Mouse (Mus musculus) heart, adult 2 months (tissue): ENCODE results near the gene Arid4b. TPM values are rescaled to one million over a fixed set of nuclear protein-coding genes. Genes with fewer than 3 reads are reported as not detected.

Experiments
- DNase-seq, 2 experiments: peaks; one replicate each; pipeline ENCODE4 v3.0.0; 2021
- H3K27ac ChIP-seq: fragments of 200-600 bp; 2 replicates; pipeline ENCODE4 v1.8.1; 2022
- H3K27me3 ChIP-seq: fragments of 200-500 bp; 2 replicates; pipeline ENCODE4 v1.6.1; 2012; ENCODE audit warnings: mild to moderate bottlenecking, low read length, inconsistent platforms, mixed read lengths; ENCODE audit not compliant: control insufficient read depth, insufficient read depth
- H3K36me3 ChIP-seq: fragments of 200-500 bp; 2 replicates; pipeline ENCODE4 v1.6.1; 2012; ENCODE audit warnings: low read length, inconsistent platforms; ENCODE audit not compliant: control insufficient read depth, insufficient read depth
- H3K4me1 ChIP-seq: fragments of 200-500 bp; 2 replicates; pipeline ENCODE4 v1.6.1; 2011; ENCODE audit warnings: low read length; ENCODE audit not compliant: control insufficient read depth, insufficient read depth
- H3K4me3 ChIP-seq: fragments of 200-600 bp; 2 replicates; pipeline ENCODE4 v1.8.1; 2022
- H3K79me2 ChIP-seq: fragments of 200-500 bp; replicated peaks from 2 replicates; pipeline ENCODE4 v1.6.1; 2012; ENCODE audit warnings: mild to moderate bottlenecking, inconsistent platforms, low read length, moderate library complexity, mixed read lengths; ENCODE audit not compliant: control insufficient read depth, insufficient read depth
- H3K9ac ChIP-seq: fragments of 200-500 bp; 2 replicates; pipeline ENCODE4 v1.6.1; 2012; ENCODE audit warnings: low read depth, mild to moderate bottlenecking, control low read depth, inconsistent platforms, low read length, mixed read lengths
- CTCF ChIP-seq: fragments of 200-600 bp; IDR thresholded peaks from 2 replicates; pipeline ENCODE4 v1.8.1; 2022; ENCODE audit warnings: antibody characterized with exemption, mild to moderate bottlenecking, moderate library complexity
- EP300 ChIP-seq: fragments of 200-500 bp; IDR thresholded peaks from 2 replicates; pipeline ENCODE4 v1.6.1; 2011; ENCODE audit warnings: low read depth, low read length, control low read depth; ENCODE audit not compliant: insufficient read depth
- POLR2A ChIP-seq: fragments of 200-500 bp; IDR thresholded peaks from 2 replicates; pipeline ENCODE4 v1.6.1; 2011; ENCODE audit warnings: mild to moderate bottlenecking, low read depth, low read length, control low read depth; ENCODE audit not compliant: insufficient read depth
- WGBS: fragments of 180-500 bp; shearing (Covaris S2); methylation state at CpG from one replicate; pipeline ENCODE4 v1.1.7; 2018; 5-methylcytosine and 5-hydroxymethylcytosine counted together
- intact Hi-C: fragments of 180-260 bp; cut with DNase I; formaldehyde crosslinking; loops from one replicate; pipeline ENCODE4 v1.15.1; 2025
- polyA plus RNA-seq: library from polyadenylated mRNA; depleted of rRNA; stranded (reverse); fragments of >200 nt; gene quantifications from 2 replicates; pipeline ENCODE4 v1.2.3, GENCODE M21; 2012
- total RNA-seq, 2 experiments: library from RNA; stranded (reverse); gene quantifications; 2 replicates each; pipeline ENCODE4 v1.2.3; 2021

Gene Arid4b
- total and polyA plus RNA-seq, 3 experiments, result 2.7 to 22.4 (median 18.0) TPM

DNA sequence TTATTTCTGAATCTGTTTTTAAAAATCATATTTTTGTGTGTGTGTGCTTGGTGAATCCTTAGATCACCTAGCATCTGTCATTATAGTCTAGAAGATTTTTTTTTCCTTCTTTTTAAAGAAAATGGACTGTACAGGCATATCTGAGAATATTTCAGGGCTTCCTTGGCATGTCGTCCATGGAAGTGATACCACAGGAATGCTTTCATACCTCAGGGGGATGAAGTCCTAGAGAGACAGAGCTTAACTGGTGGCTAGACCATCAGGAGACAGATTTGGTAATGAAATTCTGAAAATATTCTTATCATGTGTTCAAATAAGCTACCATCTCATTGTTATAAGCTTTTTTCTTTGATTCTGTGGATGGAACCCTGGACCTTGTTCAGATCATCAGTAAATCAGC, 40.0 kb downstream of the Arid4b start:
- intact Hi-C loops, result no loop called here
- Histone ChIP-seq H3K36me3 (peaks cover 18% of the 10 kb centered on the region), H3K79me2 (no peaks in the 10 kb centered on the region), H3K27me3 (no peaks in the 10 kb centered on the region), H3K4me3 (no peak overlapping the region), H3K9ac (no peak overlapping the region), H3K4me1 (peaks cover 4% of the 10 kb centered on the region), H3K27ac (no peak overlapping the region)
- no peak for DNase-seq
- TF ChIP-seq CTCF, result no peak
- no peak for TF ChIP-seq EP300
- no peak for TF ChIP-seq POLR2A
- WGBS, result 30% methylated on average over 1 of the region's 1 CpGs

GRCm38 (mm10) chr13:14110154-14110873, 47.3 kb downstream of the Arid4b start:
- Histone ChIP-seq H3K27me3 (no peaks in the 10 kb centered on the region), H3K79me2 (peaks cover 7% of the 10 kb centered on the region), H3K36me3 (peaks cover 5% of the 10 kb centered on the region), H3K4me1 (peaks cover 2% of the 10 kb centered on the region), H3K9ac (no peak overlapping the region), H3K4me3 (no peak overlapping the region), H3K27ac (no peak overlapping the region)
- TF ChIP-seq POLR2A (no peak), EP300 (no peak), CTCF (no peak)
- intact Hi-C loops, result no loop called here
- 71% methylated on average over 2 of the region's 2 CpGs for WGBS
- DNase-seq, result no peak

GRCm38 (mm10) chr13:14111146-14111545, 48.1 kb downstream of the Arid4b start:
- DNase-seq, result no peak
- peaks cover 5% of the 10 kb centered on the region for H3K36me3 ChIP-seq
- no peak overlapping the region for H3K4me3 ChIP-seq
- H3K27ac ChIP-seq, result no peak overlapping the region
- TF ChIP-seq CTCF (no peak), EP300 (no peak), POLR2A (no peak)
- H3K79me2 ChIP-seq, result peaks cover 7% of the 10 kb centered on the region
- H3K4me1 ChIP-seq, result peaks cover 2% of the 10 kb centered on the region
- 10% methylated on average over 1 of the region's 1 CpGs for WGBS
- intact Hi-C loops, result no loop called here
- H3K9ac ChIP-seq, result no peak overlapping the region
- H3K27me3 ChIP-seq, result no peaks in the 10 kb centered on the region

DNA sequence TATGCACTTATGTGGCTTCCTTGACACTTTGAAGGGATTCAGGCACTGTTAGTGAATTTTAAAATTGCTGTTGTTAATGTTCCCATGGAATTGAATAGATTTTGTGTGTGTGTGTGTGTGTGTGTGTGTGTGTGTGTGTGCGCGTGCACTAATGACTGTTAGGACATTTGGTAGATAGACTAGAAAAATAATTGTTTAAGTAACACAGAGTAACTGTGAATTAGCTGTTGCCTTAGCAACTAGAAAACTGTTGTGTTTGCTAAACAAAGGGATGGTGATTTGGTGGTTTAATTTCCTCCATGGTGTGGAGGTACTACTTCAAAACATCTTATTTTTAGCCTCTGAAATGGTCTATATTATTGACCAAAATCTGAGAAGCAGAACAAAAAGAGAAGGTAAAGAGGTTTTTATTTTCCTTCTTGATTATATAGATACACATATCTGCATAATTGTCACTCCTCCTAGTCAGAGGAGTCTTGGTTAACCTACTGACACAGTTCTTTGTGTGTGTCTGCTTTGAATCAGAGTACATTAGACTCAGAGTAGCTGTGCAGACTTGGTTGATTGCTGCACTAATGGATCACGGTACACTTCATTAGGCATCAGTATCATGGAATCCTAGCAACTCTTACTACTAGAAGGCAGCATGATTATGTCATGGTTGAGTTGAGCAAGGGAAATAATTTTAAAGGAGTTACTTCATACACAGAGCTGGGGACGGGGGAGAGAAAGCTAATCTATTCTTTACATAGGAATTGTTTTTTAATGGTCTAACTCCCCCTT, 50.9 kb downstream of the Arid4b start:
- H3K9ac ChIP-seq, result no peak overlapping the region

GRCm38 (mm10) chr13:14115805-14116204, 52.8 kb downstream of the Arid4b start:
- H3K4me3 ChIP-seq, result no peak overlapping the region
- intact Hi-C loops, result no loop called here
- no peaks in the 10 kb centered on the region for H3K27me3 ChIP-seq
- peaks cover 5% of the 10 kb centered on the region for H3K36me3 ChIP-seq
- 97% methylated on average over 2 of the region's 2 CpGs for WGBS
- H3K4me1 ChIP-seq, result peaks cover 1% of the 10 kb centered on the region
- DNase-seq, result no peak
- no peak overlapping the region for H3K27ac ChIP-seq
- TF ChIP-seq POLR2A, result no peak
- no peak for TF ChIP-seq EP300
- no peak for TF ChIP-seq CTCF
- peaks cover 7% of the 10 kb centered on the region for H3K79me2 ChIP-seq
- no peak overlapping the region for H3K9ac ChIP-seq

More for the DNA sequence above, 50.9 kb downstream of the Arid4b start:
- WGBS, result 90% methylated on average over 4 of the region's 4 CpGs
- peaks cover 2% of the 10 kb centered on the region for H3K4me1 ChIP-seq
- intact Hi-C loops, result no loop called here
- H3K79me2 ChIP-seq, result peaks cover 7% of the 10 kb centered on the region
- H3K27me3 ChIP-seq, result no peaks in the 10 kb centered on the region
- peaks cover 5% of the 10 kb centered on the region for H3K36me3 ChIP-seq
- H3K27ac ChIP-seq, result no peak overlapping the region
- no peak for TF ChIP-seq POLR2A
- TF ChIP-seq EP300, result no peak
- no peak for TF ChIP-seq CTCF
- no peak for DNase-seq
- H3K4me3 ChIP-seq, result no peak overlapping the region

DNA sequence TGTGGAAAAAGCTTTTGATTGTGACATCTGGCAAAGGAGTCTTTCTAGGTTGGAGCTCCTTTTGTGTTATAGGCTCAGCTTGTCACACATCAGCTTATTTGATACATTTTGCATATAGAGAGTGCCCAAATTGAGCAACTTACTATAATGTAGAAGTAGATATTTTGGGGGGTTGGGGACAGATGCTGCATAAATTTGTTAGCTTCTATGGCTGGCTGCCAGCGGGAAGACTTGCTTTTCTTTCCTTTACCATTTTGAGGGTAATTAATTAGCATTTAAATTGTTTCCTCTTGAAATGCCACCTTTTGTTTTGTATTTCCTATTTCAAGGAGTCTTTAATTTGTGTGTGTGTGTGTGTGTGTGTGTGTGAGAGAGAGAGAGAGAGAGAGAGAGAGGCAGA, 68.6 kb downstream of the Arid4b start:
- no peak for DNase-seq
- Histone ChIP-seq H3K79me2 (no peaks in the 10 kb centered on the region), H3K9ac (no peak overlapping the region), H3K36me3 (no peaks in the 10 kb centered on the region; the same call in 1 of the 2 replicates), H3K27me3 (no peaks in the 10 kb centered on the region), H3K4me1 (no peaks in the 10 kb centered on the region), H3K4me3 (no peak overlapping the region), H3K27ac (no peak overlapping the region)
- intact Hi-C loops, result no loop called here
- whole genome bisulfite sequencing, result 95% methylated on average over 1 of the region's 1 CpGs
- no peak for TF ChIP-seq EP300
- no peak for TF ChIP-seq CTCF
